Mouse (Mus musculus) stomach, embryonic 14.5 days (tissue): ENCODE data around the gene Mrpl4. TPM values are rescaled to one million over a fixed set of nuclear protein-coding genes. Genes with fewer than 3 reads are reported as not detected.

Source experiments
- ATAC-seq: fragments of 200-750 bp; cut with Nextera tagmentation; 2 replicates; pipeline ENCODE4 v1.8.0; 2017; ENCODE audit warnings: low read depth, moderate TSS enrichment; ENCODE audit not compliant: insufficient number of reproducible peaks, insufficient read depth, low FRiP score
- H3K27ac ChIP-seq: fragments of 300-500 bp; sonication (generic); 2 replicates; pipeline ENCODE4 v1.5.1; 2014; ENCODE audit warnings: mild to moderate bottlenecking, low read length, moderate library complexity, mixed read lengths
- H3K27me3 ChIP-seq: fragments of 300-500 bp; sonication (generic); 2 replicates; pipeline ENCODE4 v1.6.1; 2014; ENCODE audit warnings: low read length, control low read depth, mixed read lengths; ENCODE audit not compliant: control insufficient read depth, insufficient read depth
- H3K36me3 ChIP-seq: fragments of 300-500 bp; sonication (generic); 2 replicates; pipeline ENCODE4 v1.6.1; 2014; ENCODE audit warnings: mild to moderate bottlenecking, control low read depth, low read length, moderate library complexity, mixed read lengths; ENCODE audit not compliant: control insufficient read depth, insufficient read depth
- H3K4me1 ChIP-seq: fragments of 300-500 bp; sonication (generic); 2 replicates; pipeline ENCODE4 v1.6.1; 2014; ENCODE audit warnings: low read length, control low read depth, mixed read lengths; ENCODE audit not compliant: control insufficient read depth, insufficient read depth
- H3K4me2 ChIP-seq: fragments of 300-500 bp; sonication (generic); replicated peaks from 2 replicates; pipeline ENCODE4 v1.6.1; 2014; ENCODE audit warnings: low read depth, low read length, control low read depth
- H3K4me3 ChIP-seq: fragments of 300-500 bp; sonication (generic); 2 replicates; pipeline ENCODE4 v1.5.1; 2014; ENCODE audit warnings: low read depth, low read length, control low read depth
- H3K9ac ChIP-seq: fragments of 300-500 bp; sonication (generic); replicated peaks from 2 replicates; pipeline ENCODE4 v1.6.1; 2014; ENCODE audit warnings: low read depth, mild to moderate bottlenecking, control low read depth, low read length, moderate library complexity, mixed read lengths
- H3K9me3 ChIP-seq: fragments of 300-500 bp; sonication (generic); 2 replicates; pipeline ENCODE4 v1.6.1; 2016; ENCODE audit warnings: low read depth, low read length, control low read depth; ENCODE audit not compliant: control insufficient read depth
- WGBS: fragments of 180-500 bp; shearing (Covaris S2); extraction: QIAGEN DNeasy Blood & Tissue Kit; methylation state at CpG from one replicate; pipeline ENCODE4 v1.1.7; 2014; 5-methylcytosine and 5-hydroxymethylcytosine counted together
- polyA plus RNA-seq: library from polyadenylated mRNA; unstranded; fragments of >200 nt; fragmentation: Nextera tagmentation; extraction: Ambion mirVana; gene quantifications from 2 replicates; pipeline ENCODE4 v1.2.1, GENCODE M21; 2014

Gene Mrpl4
- polyA plus RNA-seq, 1 experiment from 2014 or later: 150 TPM

DNA sequence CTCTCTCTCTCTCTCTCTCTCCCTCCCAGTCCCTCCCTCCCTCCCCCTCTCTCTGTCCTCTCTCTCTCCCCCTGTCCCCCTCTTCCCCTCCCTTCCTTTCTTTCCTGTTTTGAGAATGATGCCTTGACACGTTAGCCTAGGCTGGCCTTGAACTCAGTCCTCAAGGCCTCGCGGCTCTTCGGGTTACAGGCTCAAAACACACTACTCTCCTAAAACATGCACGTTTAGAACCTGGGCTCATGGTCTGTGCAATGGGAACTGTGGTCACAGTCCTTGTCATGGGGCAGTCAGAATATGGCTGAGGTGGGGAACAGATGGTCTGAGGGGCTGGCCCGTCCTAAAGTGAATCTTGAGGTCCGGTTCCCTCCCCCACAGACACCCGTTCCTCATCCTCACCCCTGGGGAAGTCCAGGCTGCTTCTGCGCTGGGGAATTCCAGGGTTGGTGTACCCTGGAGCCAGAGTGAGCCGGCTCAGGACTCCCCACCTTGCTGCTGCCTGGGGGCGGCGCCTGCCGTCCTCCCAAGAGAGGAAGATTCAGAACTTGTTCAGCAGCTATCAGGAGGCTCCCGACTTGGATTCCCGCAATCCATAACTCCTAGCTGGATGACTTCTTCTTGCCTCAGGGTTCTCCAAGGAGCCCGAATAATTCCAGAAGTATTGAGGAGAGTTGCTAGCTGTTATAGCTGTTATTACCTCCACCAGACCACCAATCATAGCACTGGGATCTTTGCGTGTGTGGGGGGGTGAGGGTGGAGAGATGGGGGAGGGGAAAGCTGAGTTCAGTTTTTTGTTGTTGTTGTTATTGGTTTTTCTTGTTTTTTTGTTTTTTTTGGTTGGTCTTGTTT, 14.0 kb downstream of the Mrpl4 start:
- Histone ChIP-seq H3K4me3 (peak overlapping the region; percentile 40), H3K4me2 (peak overlapping the region; percentile 59), H3K36me3 (no peaks in the 10 kb centered on the region), H3K4me1 (peaks cover 14% of the 10 kb centered on the region), H3K9ac (no peak overlapping the region), H3K9me3 (no peaks in the 10 kb centered on the region), H3K27me3 (peaks cover 15% of the 10 kb centered on the region; the same call in 1 of the 2 replicates), H3K27ac (no peak overlapping the region)
- ATAC-seq: no peak
- 4% methylated on average over 17 of the region's 17 CpGs for WGBS

DNA sequence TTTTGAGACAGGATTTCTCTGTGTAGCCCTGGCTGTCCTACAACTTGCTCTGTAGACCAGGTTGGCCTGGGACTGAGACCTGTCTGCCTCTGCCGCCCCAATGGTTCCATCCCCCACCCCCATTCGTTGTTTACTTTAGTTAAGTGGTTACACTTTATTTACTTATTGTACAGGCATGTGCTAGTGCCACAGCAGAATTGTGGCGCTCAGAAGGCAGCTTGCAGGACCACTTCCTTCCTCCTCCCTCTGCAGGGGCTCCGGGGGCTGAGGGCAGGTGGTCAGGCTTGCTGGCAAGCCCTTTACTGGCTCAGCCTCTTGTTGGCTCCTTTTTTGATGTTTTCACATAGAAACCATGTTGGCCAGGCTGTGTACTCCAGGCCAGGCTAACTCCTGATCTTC, 14.6 kb downstream of the Mrpl4 start:
- Histone ChIP-seq H3K4me1 (peaks cover 14% of the 10 kb centered on the region), H3K27me3 (peaks cover 15% of the 10 kb centered on the region; the same call in 1 of the 2 replicates), H3K4me2 (peak overlapping the region; percentile 59; the same call in 1 of the 2 replicates), H3K9ac (no peak overlapping the region), H3K36me3 (no peaks in the 10 kb centered on the region), H3K27ac (no peak overlapping the region), H3K9me3 (no peaks in the 10 kb centered on the region), H3K4me3 (no peak overlapping the region; the same call in 1 of the 2 replicates)
- 29% methylated on average over 4 of the region's 4 CpGs for WGBS
- ATAC-seq: no peak

DNA sequence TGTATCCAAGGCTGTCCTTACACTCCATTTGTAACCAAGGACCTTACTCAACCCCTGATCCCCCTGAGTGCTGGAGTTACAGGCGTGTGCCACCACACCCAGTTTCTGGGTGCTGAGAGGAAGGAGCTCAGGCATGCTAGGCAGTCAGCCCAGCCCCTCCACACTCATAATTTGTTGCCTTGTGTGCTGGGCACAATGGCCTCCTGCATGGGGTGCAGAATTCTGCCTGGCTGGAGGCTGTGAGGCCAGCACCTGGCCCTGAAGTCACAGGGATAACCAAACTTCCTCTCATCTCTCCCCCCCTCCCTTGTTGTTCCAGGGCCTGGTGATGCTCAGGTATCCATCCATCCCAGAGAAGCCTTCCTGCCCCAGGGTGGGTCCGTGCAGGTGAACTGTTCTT, 16.1 kb downstream of the Mrpl4 start:
- ATAC-seq: no peak
- peaks cover 15% of the 10 kb centered on the region; the same call in 1 of the 2 replicates for H3K27me3 ChIP-seq
- H3K4me2 ChIP-seq: no peak overlapping the region
- no peaks in the 10 kb centered on the region for H3K36me3 ChIP-seq
- H3K9me3 ChIP-seq: no peaks in the 10 kb centered on the region
- WGBS: 66% methylated on average over 2 of the region's 2 CpGs
- no peak overlapping the region for H3K9ac ChIP-seq
- no peak overlapping the region for H3K4me3 ChIP-seq
- H3K4me1 ChIP-seq: peaks cover 14% of the 10 kb centered on the region
- no peak overlapping the region for H3K27ac ChIP-seq

DNA sequence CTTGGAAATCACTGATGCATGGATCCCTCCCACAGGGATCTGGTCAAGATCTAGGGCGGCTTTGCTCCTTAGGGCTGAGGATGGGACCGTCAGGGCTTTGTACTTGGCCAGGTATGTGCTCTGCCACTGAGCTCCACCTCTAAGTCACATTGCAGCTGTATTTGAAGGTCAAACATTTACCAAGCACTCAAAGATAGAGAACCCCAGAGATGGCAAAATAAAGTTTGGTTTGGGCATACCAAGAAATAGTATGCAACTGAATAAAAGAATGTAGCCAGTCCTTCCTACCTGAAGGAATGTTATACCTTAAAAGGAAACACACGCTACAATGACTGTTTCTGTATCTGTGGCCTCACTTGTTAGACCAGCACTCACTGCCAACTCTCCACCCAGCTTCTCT, 18.8 kb downstream of the Mrpl4 start:
- peaks cover 4% of the 10 kb centered on the region; the same call in 1 of the 2 replicates for H3K4me1 ChIP-seq
- ATAC-seq: no peak
- 77% methylated on average over 3 of the region's 3 CpGs for WGBS

DNA sequence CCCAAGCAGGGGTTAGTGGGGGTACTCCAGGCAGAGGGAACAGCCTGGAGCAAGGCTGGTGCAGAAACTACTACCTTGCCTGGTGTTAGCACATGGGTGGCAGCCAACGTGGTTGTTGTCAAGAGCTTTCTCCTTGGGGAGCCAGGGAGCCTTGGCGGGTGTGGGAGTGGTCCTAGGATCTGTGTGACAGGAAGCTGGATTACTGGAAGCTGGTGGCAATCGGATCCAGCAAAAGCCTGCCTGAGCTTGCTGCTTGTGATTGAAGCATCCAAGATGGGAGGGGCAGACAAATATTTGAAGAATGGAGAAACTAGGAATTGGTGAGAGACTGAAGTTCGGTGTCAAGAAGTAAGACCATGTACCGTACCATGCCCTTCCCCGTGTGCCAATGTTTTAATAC, 19.8 kb downstream of the Mrpl4 start:
- Histone ChIP-seq H3K9ac (no peak overlapping the region), H3K36me3 (no peaks in the 10 kb centered on the region), H3K27me3 (peaks cover 3% of the 10 kb centered on the region; the same call in 1 of the 2 replicates), H3K4me2 (no peak overlapping the region), H3K4me1 (no peaks in the 10 kb centered on the region), H3K9me3 (no peaks in the 10 kb centered on the region), H3K27ac (no peak overlapping the region), H3K4me3 (no peak overlapping the region)
- ATAC-seq: no peak
- 51% methylated on average over 6 of the region's 6 CpGs for WGBS

More for the DNA sequence above, 18.8 kb downstream of the Mrpl4 start:
- Histone ChIP-seq H3K4me2 (no peak overlapping the region), H3K4me3 (no peak overlapping the region), H3K9me3 (no peaks in the 10 kb centered on the region), H3K27ac (no peak overlapping the region), H3K36me3 (no peaks in the 10 kb centered on the region), H3K27me3 (peaks cover 11% of the 10 kb centered on the region; the same call in 1 of the 2 replicates), H3K9ac (no peak overlapping the region)

DNA sequence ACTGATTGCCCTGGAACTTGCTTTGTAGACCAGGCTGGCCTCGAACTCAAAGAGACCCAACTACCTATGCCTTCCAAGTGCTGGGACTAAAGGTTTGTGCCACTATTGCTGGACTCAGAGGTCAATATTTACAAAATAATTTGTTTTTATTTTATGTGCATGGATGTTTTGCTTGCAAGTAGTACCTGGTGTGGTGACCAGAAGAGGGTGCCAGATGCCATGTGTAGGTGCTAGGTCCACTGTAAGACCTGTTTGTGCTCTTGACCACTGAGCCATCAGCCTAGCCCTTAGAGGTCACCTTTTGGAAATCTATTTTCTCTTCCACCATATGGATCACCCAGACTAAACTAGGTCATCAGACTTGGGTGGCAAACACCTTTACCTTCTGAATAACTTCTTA, 20.2 kb downstream of the Mrpl4 start:
- no peaks in the 10 kb centered on the region for H3K9me3 ChIP-seq
- no peaks in the 10 kb centered on the region for H3K4me1 ChIP-seq
- ATAC-seq: no peak
- no peak overlapping the region for H3K4me2 ChIP-seq
- no peak overlapping the region for H3K27ac ChIP-seq
- 80% methylated on average over 1 of the region's 1 CpGs for WGBS
- H3K36me3 ChIP-seq: no peaks in the 10 kb centered on the region
- no peak overlapping the region for H3K9ac ChIP-seq
- no peak overlapping the region for H3K4me3 ChIP-seq
- no peaks in the 10 kb centered on the region for H3K27me3 ChIP-seq

DNA sequence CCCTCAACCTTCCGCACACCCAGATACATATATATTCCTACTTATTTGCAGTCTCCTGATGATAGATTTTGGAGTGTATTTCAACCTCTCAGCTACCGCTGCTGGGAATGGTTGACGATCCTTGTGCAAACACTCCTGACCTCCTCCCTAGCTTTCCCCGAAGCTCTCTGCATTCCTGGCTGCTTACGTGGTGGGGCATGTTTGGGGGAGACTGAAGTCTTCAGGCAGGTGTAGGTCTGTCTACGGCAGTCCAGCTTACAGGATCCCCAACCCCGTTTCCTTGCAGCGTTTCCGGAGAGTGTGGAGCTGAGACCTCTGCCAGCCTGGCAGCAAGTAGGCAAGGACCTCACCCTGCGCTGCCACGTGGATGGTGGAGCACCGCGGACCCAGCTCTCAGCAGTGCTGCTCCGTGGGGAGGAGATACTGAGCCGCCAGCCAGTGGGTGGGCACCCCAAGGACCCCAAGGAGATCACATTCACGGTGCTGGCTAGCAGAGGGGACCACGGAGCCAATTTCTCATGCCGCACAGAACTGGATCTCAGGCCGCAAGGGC, 22.8 kb downstream of the Mrpl4 start:
- WGBS: 48% methylated on average over 19 of the region's 19 CpGs
- Histone ChIP-seq H3K27me3 (0 out of 2 replicates have a peak, but pooled peaks cover 6% of the 10 kb centered on the region), H3K4me1 (peaks cover 11% of the 10 kb centered on the region; the same call in 1 of the 2 replicates), H3K4me3 (no peak overlapping the region), H3K9me3 (no peaks in the 10 kb centered on the region), H3K36me3 (no peaks in the 10 kb centered on the region), H3K9ac (no peak overlapping the region), H3K27ac (peak overlapping the region; percentile 10), H3K4me2 (peak overlapping the region; percentile 18; the same call in 1 of the 2 replicates)
- ATAC-seq: peak; percentile 42

DNA sequence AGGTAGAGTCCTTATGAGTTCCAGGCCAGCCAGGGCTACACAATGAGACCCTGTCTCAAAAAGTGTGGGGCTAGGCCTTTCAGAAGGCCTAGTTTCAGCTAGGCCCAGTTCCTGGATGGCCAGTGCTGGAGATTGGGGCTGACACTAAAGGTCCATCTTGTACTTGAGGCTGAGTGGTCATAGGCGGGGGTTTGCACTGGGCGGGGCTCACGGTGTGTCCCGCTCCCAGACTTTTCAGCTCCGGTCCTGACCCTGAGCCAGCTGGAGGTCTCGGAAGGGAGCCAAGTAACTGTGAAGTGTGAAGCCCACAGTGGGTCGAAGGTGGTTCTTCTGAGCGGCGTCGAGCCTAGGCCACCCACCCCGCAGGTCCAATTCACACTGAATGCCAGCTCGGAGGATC, 24.3 kb downstream of the Mrpl4 start:
- no peak for ATAC-seq
- WGBS: 70% methylated on average over 12 of the region's 12 CpGs
- H3K9ac ChIP-seq: no peak overlapping the region
- no peaks in the 10 kb centered on the region for H3K9me3 ChIP-seq
- no peak overlapping the region for H3K4me2 ChIP-seq
- H3K4me3 ChIP-seq: no peak overlapping the region
- H3K27ac ChIP-seq: no peak overlapping the region
- H3K27me3 ChIP-seq: peaks cover 7% of the 10 kb centered on the region; the same call in 1 of the 2 replicates
- H3K4me1 ChIP-seq: peaks cover 13% of the 10 kb centered on the region
- no peaks in the 10 kb centered on the region for H3K36me3 ChIP-seq
